Mouse (Mus musculus): ENCODE results near the gene Gm8356. TPM values are rescaled to one million over a fixed set of nuclear protein-coding genes. Genes with fewer than 3 reads are reported as not detected.

Gene Gm8356
- polyA plus RNA-seq (2017; shearing (Covaris generic)), result not detected

DNA sequence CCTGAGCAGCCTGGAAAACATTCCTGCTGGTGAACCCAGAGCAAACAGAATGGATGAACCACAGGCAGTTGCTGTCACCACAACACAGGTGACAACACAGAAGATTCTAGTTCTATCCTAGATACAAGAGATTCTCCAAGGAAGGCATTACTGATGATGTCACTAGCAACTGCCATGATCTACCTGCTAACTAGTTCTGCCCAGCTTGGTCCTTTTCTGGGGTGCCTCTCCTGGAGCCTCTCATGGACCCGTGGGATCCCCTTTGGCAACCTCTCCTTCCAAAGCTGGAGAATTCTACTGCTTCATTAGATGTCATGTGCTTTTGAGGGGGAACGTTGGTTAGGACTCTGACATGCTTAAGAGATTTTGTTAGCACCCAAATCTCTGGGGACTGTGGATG, at the start of gene Gm8356:
Gene Gm8356 (minus strand): TSS at position 101 of the 400 bp plus-strand sequence.

Other genes starting within 250 kb of the Gm8356 start
- not detected for gene Gm21103, start 232.4 kb downstream of the Gm8356 start, polyA plus RNA-seq (2017; shearing (Covaris generic))
- gene Gm3618, start 193.6 kb downstream of the Gm8356 start, polyA plus RNA-seq (2017; shearing (Covaris generic)), result not detected
- not detected for gene Gm16440, start 147.0 kb downstream of the Gm8356 start, polyA plus RNA-seq (2017; shearing (Covaris generic))
- gene Gm3591, start 124.8 kb downstream of the Gm8356 start, polyA plus RNA-seq (2017; shearing (Covaris generic)), result not detected
- not detected for gene Gm3594, start 92.7 kb downstream of the Gm8356 start, polyA plus RNA-seq (2017; shearing (Covaris generic))
- gene Gm3629, start 53.3 kb upstream of the Gm8356 start, polyA plus RNA-seq (2017; shearing (Covaris generic)), result not detected
- gene Gm3460, start 85.1 kb upstream of the Gm8356 start, polyA plus RNA-seq (2017; shearing (Covaris generic)), result not detected
- not detected for gene Gm10251, start 146.9 kb upstream of the Gm8356 start, polyA plus RNA-seq (2017; shearing (Covaris generic))
- not detected for gene Gm8050, start 183.0 kb upstream of the Gm8356 start, polyA plus RNA-seq (2017; shearing (Covaris generic))
- gene Gm3636, start 205.0 kb upstream of the Gm8356 start, polyA plus RNA-seq (2017; shearing (Covaris generic)), result 2.8 TPM
- not detected for gene Gm8362, start 237.1 kb upstream of the Gm8356 start, polyA plus RNA-seq (2017; shearing (Covaris generic))